Mouse (Mus musculus): ENCODE data around the gene Stk39. TPM values are rescaled to one million over a fixed set of nuclear protein-coding genes. Genes with fewer than 3 reads are reported as not detected.
A peak's percentile ranks its signal among the peaks of the same experiment; 100 is the strongest.

Gene Stk39
- total RNA-seq (2022): 100 to 1,000 TPM in 1 of 4 experiments, 10 to 100 TPM in 3; 59.8 to 101 (median 73.8) TPM

DNA sequence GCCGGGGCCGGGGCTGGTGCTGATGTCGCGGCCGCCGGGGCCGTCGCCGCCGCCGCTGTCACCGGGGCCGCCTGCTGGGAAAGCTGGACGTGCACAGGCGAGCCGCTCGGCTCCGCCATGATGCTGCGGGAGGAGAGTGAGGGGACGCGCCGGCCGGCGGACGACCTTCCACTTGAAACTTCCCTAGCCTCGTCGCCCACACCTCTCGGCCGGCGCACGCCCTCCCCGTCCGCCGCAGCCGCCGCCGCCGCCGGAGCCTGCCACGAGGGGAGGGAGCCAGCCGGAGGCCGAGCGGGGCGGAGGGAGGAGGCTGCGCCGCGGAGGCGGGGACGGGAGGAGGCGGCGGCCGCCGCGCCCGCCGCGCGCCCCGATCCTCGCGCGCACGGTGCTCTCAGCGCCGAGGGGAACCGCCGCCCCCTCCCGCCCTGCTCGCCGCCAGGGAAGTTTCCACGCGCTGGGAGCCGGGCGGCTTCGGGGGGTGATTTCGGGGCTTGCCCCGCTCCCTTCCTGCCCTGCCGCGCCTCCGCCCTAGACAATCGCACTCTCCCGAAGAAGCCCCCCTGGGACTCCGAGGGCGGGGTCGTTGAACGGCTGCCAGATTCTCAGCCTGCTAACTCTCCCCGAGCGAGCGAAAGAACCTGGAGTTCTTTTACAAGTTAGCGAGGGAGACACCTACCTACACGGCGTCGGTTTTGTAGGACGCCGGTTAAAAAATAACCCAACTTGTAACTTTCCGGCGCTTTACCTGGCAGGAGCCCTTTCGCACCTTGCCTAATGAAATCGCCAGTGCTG lies at the start of gene Stk39:
Stk39 (minus strand) TSS at position 510 of the 792 bp plus-strand sequence.
- peak; percentile 64 for DNase-seq

DNA sequence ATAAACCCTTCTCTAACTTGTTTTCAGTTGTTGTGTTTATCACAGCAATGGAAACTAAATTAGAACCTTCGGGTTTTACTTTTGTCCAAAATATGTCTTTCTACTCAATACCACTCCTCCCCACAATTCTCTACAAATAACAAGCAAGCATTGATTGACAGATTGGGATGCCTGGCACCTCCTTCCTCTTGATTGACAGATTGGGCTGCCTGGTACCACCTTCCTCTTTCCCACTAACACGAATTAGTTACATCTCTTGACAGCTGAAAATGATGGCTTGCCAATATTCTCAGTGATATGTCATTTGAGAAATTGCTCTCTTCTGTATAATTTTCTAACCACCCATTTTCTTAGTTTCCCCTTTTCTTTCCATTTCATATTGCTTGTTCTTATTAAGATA lies 43.3 kb upstream of the Stk39 start:
- DNase-seq: no peak

DNA sequence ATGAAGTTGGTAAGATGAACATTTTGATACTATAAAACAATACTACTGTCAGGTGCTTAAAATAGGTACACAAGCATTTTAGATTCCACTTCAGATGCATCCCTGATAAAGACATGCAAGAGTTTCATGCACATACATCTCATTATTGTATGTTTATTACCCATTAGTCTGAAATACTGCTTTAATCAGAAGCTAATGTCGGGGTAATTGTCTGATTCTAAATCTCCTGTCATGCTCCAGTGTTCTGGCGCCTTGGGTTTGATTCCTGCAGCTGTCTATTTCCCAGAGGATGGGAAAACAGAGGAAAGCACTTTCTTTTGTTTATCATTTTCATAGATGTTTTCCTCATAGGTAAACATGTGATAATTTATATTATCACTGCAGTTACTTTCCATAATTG lies 31.1 kb upstream of the Stk39 start:
- no peak for DNase-seq

DNA sequence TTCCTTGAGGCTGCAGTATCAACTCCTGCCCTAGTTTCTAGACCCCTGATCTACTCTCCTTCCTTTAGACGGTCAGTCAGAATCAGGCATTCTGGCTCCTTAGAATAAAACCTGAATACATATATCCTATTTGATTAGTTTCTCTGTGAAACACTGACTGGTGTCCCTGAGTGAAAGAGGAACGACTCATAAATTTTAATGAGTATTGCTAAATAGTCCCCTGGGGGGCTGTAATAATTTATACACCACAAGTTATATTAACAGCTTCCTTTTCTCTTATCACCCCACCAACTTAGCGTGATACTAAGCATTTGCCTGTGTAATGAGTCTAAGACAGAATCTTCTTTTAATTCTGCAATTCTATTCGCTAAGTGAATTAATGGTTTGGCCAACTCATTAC lies 30.7 kb upstream of the Stk39 start:
- no peak for DNase-seq

DNA sequence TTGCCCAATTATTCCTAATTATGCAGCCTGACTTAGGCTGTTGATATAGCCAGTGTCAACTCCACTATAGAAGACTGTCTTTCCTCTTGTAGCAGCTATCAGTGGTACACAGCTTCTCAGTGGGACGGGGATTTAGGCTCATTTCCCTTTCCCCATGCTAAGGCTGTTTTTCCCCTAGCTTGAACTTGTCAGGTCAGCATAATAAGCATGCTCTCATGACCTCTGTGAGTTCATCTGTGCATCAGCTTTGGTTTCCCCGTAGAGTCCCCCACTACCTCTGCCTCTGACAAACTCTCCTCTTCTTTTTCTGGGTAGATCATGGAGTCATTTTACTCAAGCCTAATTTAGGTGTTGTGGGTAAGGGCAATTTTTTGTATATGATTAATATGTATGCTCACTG lies 30.2 kb upstream of the Stk39 start:
- DNase-seq: no peak

DNA sequence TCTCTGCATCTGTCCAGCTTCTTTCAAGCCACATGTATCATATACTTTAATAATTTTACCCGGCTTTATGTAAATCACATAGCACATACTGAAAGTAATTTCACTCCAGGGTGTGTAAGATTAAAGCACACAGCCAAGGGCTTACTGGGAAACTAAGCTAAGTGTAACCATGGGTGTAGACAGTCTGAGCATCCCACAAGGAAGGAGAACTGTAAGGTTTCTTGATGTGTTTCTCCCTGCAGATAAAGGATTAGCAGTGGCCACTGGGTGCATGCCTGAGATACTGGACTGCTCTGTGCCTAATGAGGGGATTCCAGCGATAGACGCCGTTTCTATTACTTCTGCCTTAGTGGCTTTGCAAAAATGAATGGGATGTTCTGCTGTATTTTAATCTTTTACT lies 14.2 kb upstream of the Stk39 start:
- DNase-seq: no peak

DNA sequence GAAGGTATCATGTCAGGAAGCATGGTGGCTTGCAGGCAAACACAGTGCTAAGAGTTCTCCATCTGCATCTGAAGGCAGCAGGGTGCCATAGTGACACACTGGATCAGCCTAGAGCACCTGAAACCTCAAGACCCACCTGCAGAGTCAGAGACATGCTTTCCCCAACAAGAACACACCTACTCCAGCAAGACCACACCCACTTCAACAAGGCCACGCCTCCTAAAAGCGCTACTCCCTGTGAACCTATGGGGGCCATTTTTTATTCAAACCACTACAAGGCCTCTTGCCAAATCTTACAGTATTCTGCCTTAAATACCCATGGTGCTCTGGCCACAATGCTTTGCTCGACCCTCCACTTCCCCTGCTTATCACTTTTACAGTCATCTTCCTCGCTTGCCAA lies 13.1 kb upstream of the Stk39 start:
- no peak for DNase-seq

DNA sequence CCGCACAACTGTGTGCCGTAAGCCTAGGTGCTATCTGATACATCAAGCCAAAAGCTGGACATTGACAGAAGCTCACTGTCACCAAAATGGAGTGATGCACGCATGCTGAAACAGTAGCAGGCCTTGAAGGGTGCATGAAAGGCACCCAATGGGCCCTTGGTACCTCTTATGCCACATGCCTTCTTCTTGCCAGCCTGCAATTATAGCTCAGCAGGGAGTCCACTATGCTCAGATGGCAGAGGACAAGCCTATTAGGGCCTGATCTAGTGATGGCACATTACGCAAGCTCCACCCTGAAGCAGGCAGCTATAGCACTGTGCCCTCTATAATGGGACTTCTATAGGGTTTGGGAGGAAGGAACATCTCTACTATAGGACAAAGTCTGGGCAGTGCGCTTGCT lies 10.8 kb upstream of the Stk39 start:
- DNase-seq: no peak

DNA sequence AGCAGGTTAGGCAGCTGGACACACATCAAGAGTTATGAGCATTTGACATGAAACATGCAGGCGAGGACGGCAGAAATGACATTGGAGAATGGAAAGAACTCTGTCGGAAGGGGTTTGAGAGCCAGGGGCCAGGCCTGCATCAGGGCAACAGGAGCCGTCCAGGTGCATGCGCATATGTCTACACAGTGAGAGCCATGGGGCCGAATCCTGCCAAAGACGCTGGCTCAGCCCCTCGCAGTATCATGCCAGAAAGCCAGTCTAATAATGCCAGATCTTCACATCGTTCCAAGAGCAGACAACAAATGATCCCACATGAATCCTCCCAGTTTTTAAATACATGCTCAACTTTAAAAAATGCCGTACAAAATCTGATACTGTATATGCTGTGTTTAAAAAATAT lies 7.8 kb upstream of the Stk39 start:
- DNase-seq: no peak

DNA sequence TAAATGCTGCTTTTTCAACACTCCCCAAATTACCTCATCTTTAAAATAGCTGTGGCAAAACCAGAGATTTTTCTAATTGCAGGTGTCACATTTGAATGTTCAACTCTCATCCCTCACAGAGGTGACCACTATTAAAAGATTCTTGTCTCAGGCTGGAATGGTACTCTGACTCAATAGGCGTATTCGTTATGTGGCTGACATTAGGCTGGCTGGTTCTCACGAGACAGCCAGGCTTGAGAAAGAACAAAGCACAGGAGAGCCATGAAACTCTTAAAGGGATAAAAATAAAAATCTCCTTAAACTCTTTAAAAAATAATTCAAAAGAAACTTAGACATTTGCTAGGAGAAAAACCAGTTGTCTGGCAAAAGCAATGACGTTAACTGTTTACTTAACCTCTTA lies 853 bp upstream of the Stk39 start:
- no peak for DNase-seq

DNA sequence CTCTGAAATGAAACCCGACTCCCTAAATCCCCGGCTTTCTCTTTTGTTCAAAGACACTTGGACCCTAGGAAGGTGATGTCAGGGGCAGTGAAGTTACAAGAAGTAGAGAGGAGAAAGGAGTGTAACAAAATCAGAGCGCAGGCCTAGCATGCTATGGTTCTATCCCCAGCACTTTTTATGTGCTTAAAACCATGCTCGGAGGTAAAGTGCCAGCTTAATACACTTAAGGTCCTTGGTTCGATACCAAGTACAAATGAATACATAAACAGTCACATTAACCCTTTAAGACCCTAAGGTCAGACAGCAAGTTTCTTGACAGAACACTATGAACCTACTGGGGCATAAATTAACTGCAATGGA lies 463 bp upstream of the Stk39 start:
- no peak for DNase-seq

DNA sequence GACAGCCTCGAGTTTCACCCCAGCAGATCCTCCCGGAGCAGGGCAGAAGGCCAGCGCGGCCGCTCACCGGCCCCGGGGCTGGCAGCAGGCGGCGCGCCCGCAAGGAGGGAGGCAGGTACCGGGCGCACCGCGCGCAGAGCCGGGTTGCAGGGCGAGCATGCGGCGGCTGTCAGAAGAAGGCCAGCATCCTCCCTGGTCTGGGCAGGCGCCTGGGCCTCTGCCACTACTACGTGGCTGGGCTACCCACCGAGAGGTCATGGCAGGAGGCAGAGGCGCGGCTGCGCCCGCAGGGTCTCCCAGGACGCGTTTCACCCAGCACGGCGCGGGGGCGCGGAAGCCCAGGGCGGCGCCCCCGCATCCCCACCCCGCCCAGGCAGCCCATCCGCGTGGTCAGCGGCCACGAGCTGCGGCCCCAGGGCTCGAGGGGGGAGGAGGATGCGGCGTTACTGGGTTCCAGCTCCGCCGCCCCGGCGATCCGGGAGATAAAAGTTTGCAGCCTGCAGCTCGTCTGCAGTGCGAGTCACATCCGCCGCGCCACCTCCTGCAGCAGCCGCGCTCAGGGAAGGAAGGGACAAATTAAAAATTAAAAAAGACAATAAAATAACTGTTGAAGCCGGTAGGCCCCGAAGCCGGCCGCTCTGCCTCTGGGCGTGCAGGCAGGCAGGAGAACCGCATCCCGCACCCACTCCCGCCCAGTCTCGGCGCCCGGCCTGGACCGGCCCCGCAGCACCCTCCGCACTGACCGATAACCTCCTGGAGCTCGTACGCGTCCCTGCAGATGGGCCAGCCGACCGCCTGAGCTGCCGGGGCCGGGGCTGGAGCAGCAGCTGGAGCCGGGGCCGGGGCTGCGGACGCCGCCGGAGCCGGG lies 943 bp downstream of the Stk39 start:
- peak; percentile 43 for DNase-seq

DNA sequence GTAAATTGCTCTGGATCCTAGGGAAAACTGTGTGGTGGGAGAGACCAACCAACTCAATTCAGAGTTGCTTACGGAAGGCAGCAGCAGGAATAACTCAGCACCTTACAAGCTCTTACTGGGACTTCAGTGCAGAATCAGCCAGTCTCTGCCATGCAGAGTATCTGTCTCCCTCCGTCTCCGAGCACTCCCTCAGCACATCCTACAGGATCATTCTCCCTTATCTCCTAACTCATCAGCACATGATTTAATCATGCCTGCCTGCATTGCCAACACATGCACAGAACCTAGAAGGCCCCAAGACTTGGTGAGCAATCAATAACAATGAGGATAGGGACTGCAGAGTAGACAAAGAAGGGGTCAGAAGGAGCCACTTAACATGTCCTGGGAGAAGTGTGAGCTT lies 2.6 kb downstream of the Stk39 start:
- DNase-seq: no peak

DNA sequence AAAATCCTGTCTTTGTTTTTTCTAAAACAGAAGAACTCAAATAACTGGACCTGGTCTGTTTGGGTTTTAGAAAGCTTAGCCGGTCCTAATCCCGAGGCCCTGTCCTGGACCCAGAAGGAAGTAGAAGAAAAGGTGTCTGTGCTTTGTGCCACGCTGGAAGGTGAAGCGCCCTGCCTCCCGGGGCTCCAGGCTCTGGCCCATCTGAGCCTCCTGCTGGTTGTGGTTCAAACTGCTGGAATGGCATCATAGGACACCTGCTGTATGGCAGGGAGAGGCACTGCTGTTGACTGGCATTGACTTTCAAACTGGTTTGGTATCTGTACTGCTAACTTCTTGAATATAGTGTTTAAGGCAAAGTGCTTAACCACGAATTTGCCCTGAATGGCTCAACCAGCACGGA lies 3.4 kb downstream of the Stk39 start:
- peak; percentile 50 for DNase-seq

DNA sequence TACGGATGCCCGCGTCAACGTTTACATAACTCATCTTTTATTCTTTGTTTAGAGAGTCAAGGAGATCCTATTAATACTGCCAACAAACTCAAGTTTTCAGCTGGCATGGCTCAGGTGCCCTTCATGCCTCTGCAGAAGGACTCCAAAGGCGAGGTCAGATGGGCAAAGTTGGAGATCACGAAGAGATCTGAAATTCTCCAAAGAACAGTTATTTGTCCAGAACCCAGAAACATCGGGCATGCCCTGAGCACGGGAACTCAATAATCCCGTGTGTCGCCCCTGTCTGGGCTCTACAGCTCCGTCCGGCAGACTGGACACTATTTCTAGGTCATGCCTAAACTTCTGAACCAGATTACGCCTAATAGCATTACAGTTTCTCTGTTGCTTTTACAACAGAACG lies 3.8 kb downstream of the Stk39 start:
- no peak for DNase-seq

DNA sequence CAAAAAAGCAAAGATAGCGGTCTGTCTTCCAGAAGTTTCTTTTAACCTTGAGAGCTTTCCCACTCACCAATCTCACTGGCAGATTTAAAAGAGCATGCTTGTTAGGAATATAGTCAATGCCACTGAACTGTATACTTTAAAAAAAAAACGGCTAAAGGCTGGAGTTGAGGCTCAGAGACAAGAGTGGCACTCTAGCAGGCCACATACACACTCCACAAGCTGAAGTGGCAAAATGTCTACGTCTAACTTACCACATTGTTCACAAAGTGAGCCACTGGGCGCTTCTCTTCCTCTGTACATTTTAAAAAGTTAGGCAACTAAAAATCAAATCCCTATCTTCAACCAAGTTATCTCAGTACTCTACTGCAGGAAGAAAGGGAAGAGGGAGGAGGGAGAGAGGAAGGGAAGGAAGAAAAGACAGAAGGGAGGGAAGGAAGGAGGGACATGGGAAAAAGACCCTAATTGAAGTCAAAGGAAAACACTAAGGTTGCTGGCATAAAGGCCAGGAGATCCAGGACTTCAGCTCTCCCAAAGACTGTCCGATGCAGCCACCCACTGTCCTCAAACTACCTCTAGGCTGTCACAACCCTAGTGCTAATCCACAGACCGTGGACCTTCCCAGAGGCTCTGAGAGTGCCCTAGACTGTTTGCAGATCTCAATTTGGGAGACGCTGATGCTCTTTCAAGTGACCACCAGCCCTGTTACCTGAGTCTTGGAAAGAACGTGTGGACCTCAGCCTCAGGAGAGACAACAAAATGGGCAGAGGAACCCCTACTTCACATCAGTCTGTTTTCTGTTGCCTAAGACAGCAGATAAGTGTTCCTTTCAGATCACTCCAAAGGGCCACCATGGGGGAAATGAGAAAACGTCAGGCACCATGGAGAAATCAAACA lies 4.7 kb downstream of the Stk39 start:
- DNase-seq: no peak

DNA sequence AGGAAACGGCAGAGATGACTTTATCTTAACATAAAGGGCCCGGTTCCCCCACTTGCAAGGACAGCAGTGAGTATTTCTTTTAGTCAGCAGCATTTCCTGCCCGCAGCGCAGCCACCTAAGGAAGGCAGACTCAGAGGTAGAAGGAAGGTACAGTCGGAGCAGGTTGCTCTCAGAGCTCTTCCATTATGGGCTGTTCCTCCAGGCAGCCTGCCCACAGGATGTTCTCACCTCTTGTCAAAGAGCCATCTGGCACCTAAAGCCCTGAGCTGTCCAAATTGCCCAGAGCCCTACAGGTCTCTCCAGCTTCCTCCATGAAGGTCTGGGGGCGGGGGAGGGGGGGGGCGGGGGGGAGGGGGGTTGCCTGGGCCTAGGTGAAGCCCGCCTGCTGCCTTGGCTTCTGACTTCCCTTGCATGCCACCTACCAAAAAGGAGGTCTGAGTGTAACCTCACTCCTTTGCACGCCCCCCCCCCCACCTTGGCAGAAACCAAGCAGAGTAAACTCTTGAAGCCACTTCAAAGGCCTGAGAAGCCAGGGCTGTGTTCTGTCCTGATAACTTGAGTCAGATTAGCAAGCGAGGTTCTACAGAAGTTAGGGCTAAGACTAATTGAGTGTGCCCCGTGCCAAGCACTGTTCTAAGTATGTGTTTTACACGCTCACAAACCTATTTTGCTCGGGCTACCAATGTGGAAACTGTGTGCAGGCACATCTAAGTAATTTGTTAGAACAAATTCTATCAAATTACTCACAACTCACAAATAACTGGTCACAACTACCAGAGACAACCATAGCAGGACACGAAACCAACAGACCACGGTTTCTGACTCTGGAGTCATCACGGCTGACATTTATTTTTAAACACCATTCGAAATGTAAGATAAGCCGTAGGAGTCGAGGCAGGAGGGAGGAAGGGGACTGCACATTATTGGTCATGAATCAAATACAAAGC lies 5.7 kb downstream of the Stk39 start:
- no peak for DNase-seq

DNA sequence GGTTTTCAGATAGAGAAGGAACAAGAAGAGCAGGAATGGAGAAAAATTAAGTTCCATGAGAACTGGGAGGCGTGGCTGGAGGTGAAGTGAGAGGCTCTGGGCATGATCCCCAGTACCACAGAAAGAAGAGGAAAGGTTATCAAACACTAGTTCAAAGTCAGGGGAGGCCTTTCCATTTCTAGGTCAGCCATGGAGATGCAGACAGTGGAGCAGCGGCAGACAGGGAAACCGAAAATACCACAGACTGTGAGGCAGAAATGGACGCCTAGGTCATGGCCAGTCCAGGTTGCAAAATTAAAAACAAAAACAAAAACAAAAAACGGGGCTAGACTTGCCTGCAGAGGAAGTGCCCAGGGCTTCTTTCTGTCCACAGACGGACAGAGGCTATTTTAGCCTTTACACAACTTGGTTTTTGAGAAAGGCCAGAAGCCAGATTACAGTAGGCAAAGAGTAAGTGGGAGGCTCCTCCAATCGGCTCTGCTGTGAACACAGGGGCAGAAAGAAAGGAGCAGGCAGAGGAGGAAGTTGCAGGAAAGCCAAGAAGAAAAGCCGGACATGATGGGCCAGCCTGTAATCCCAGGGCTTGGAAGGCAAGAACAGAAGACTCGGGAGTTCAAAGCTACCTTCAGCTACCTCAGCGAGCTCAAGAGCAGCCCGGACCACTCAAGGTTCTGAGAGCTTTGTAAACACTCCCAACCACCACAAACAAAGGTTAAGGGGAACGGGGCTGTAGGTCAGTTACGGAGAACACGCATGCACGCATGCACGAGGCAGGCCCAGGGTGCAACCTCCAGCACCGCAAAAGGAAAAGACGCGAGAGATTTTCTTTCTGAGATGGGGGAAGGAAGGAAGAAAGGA lies 6.6 kb downstream of the Stk39 start:
- DNase-seq: no peak

DNA sequence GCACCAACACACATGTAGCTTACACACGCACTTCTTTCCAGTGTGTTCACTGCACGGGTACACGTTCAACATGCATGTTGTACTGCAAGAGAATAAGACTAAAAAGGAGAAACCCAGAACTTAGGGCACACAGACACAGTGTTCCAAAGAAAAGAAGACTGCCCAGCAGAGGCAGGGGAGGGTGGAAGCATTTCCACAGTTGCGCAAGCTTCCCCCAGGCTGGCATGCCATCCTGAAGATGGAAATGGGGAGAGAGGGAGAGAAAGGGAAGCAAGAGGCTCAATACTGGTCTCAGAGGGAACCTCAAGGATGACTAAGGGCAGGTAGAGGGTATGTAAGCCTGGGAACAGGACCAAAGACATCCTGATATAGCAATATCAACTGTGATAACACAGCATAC lies 7.6 kb downstream of the Stk39 start:
- DNase-seq: no peak

DNA sequence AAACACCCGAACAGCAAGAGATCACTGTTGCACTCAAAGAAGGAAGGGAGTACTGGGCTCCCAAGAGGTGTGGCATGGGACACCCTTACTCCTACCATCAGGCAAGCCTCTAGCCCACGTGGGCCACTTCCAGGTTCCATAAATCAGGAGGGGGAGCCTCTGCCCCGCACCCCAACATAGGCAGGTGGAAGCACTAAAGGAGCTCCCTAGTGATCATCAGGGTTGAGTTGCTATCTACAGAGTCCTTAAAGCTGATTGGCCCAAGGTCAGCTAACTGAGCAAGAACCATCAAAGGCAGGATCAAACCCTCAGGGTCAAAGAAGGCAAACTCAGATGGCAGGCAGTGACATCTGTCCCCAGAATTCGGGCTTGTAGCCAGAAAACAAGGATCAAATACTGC lies 8.3 kb downstream of the Stk39 start:
- DNase-seq: peak; percentile 37

DNA sequence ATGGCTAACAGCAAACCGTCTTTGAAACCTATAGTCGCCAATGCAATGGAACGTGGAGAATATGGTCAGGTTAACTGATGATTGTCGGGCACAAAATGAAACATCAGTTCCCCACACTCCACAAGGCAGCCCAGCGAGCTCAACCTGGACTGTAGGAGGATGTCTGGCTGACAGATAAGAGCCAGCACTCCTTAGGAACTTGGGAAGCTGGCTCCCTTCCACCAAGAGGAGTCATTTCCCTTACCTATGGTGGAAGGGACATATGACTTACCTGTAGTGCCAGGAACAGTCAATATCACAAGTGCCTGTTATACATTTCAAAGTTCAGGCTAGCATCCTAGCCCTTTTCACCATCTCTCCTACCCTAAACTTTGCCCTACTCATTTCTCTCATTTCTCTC lies 14.0 kb downstream of the Stk39 start:
- DNase-seq: no peak
